Mouse (Mus musculus) kidney, adult 2 months (tissue): ENCODE measurements around the gene Lbx1.

Source experiments
- CTCF ChIP-seq: fragments of 200-500 bp; conservative IDR thresholded peaks from 2 replicates; pipeline ENCODE4 v1.5.1; 2011; ENCODE audit warnings: low read depth, mild to moderate bottlenecking, control low read depth, low read length, moderate library complexity, mixed read lengths; ENCODE audit not compliant: insufficient read depth, insufficient read length
- POLR2A ChIP-seq: fragments of 200-500 bp; IDR thresholded peaks from one replicate; pipeline ENCODE4 v1.6.1; 2011; ENCODE audit warnings: low read depth, low read length, control low read depth

- no peak for TF ChIP-seq POLR2A
- TF ChIP-seq CTCF = no peak
Observed at GRCm38 (mm10) chr19:45196967-45197366, 38.6 kb downstream of the Lbx1 start.
